Mouse (Mus musculus) liver, embryonic 14.5 days (tissue): ENCODE results near the gene Gpr176.

Experiments
- CTCF ChIP-seq: IDR thresholded peaks from 2 replicates; pipeline ENCODE4 v1.5.1; 2016; ENCODE audit warnings: antibody characterized with exemption, low read depth, control low read depth
- EP300 ChIP-seq: IDR thresholded peaks from 2 replicates; pipeline ENCODE4 v1.6.1; 2016; ENCODE audit warnings: antibody characterized with exemption, low read depth

GRCm38 (mm10) chr2:118248016-118248415, 125.2 kb downstream of the Gpr176 start:
- no peak for TF ChIP-seq CTCF
- no peak for TF ChIP-seq EP300
